In the genomic region with DNA sequence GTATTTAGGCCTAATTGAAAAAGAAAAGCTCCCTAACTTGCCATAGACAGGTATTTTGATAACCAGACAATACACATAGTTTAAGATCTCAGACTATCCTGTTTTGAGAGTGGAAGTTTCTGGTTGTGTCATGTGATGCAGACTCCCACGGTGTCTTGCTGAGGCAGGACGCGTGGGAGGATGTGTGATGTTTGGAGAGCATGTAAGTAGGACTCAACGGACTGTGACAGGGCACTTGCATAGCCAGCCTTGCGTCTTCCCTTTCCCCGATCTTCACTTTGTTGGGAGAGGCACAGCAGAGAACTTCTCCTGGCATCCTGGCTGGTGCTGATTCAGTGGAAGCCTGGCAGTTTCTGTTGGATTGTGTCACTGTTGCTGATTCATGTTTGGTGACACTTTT, we compare ENCODE assay signal across 14 mouse cellular contexts.
"Had no signal": no experiment of that assay in that cellular context is flagged by ENCODE, and none has a peak within 500 bp of the region (broad histone marks: within the 10 kb centered on the region; RNA-seq: fewer than 3 reads in every experiment).

No protein-coding gene starts in this region.

- H3K36me3 ChIP-seq: limb, embryonic 10.5 days; liver, embryonic 15.5 days had no signal

- H3K4me2 ChIP-seq: liver, embryonic 11.5 days; liver, embryonic 15.5 days; midbrain, embryonic 11.5 days had no signal

- H3K4me3 ChIP-seq: layer of hippocampus, adult 2 months; left cerebral cortex, adult 2 months; limb, embryonic 10.5 days; liver, embryonic 15.5 days had no signal

- H3K27me3 ChIP-seq: liver, embryonic 15.5 days had no signal

- H3K27ac ChIP-seq: layer of hippocampus, adult 2 months; left cerebral cortex, adult 2 months; limb, embryonic 10.5 days; liver, embryonic 15.5 days; stomach, postnatal 0 days had no signal

- DNase-seq: kidney, adult 8-10 months; lung, adult 2 months; lung, postnatal 36 days; right cerebral cortex, postnatal 25 days; thymus, adult 18-20 months had no signal

- H3K9me3 ChIP-seq: limb, embryonic 10.5 days; liver, embryonic 15.5 days had no signal

- H3K4me1 ChIP-seq: limb, embryonic 10.5 days; liver, embryonic 15.5 days had no signal

- H3K9ac ChIP-seq: liver, embryonic 15.5 days had no signal

- ATAC-seq: lung, postnatal 0 days; midbrain, embryonic 16.5 days had no signal
